Mouse (Mus musculus): ENCODE data around the gene Mvb12b. TPM values are rescaled to one million over a fixed set of nuclear protein-coding genes. Genes with fewer than 3 reads are reported as not detected.
"Not testable (repeated sequence)": the region's sequence is repeated elsewhere in the genome, so short reads cannot be mapped to it uniquely, and the experiment has no call there.

Gene Mvb12b
- 100 to 1,000 TPM; 142 to 149 TPM for total RNA-seq (2021)

DNA sequence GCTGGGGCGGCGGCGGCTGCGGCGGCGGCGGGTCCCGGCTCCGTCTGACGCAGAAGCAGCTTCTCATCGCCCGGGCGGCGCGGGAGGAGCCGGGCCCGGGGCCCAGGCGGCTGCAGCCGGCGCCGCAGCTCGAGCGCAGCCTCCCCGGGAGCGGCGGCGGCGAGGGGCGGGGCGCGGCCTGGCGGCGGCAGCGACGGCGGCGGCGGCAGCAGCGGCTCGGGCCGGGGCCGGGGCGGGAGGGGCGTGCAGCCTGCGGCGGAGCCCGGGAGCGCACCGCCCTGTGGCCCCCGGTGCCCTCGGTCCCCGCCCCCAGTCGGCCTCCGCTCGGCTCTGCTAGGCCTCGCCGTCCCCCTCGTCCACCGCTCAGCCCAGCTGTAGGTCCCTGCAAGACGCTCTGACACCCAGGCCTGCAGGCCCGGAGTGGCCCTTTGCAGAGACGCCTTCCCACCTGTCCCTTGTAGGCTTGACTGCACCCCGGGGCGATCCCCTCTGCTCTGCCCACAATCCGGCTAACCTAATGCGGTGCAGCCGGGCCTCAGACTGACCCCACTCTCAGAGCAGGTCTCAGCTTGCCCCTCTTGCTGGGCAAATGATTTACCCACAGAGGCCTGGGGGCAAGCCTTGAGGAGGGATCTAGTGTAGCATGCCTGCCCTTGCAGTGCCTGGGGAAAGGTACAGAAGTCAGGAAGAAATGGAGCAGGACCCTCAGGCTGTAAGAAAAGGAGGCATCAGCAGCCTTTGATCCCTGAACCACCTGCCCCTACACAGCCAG, at the start of gene Mvb12b:
TSS of gene Mvb12b (minus strand) at position 619 of the 772 bp plus-strand sequence.
- DNase-seq = peak; percentile 61
- intact Hi-C loops (cut with DNase I) = no loop called here

GRCm38 (mm10) chr2:33935756-33936155, 48.0 kb upstream of the Mvb12b start:
- no peak for DNase-seq
- intact Hi-C loops (cut with DNase I) = no loop called here

GRCm38 (mm10) chr2:33933606-33934510, 46.1 kb upstream of the Mvb12b start:
- DNase-seq = no peak

DNA sequence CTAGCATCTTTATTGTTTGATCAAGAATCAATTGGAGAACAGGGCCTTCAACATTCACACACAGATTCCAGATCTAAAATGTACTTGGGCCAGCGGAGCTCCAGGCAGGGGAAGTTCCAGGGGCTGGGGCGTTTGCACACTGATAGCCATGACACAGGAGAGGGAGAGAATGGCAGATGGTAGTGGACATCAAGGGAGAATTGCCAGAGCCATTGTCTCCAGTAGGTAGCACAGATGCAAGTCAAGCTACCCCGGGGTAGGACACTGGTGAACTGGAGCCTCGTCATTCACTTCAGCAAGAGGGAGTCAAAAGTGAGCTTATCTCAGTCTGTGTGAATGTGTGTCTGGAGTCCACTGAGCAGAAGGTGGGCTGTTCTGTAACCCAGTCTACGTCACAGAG, 43.4 kb upstream of the Mvb12b start:
- intact Hi-C loops (cut with DNase I) = no loop called here
- no peak for DNase-seq

More at GRCm38 (mm10) chr2:33933606-33934510, 46.1 kb upstream of the Mvb12b start:
- intact Hi-C loops (cut with DNase I) = no loop called here

DNA sequence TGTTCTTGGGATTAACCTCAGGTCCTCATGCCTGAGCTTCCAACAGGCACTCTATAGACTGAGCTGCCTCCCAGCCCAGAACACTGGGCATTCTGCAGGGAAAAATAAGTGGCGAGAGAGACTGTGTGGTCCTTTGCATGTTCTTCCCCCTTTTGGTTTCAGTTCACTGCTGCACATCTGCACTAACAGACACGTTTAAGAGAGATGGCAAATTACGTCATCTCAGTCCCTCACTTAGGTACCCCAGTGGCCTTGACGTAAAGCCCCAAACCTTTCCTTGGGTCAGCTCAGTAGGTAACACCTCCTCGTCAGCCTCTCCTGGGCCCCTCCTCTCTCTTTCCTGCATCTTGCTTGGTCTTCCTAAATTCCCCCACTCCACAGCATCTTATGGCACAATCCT, 37.5 kb upstream of the Mvb12b start:
- intact Hi-C loops (cut with DNase I) = no loop called here
- no peak for DNase-seq

DNA sequence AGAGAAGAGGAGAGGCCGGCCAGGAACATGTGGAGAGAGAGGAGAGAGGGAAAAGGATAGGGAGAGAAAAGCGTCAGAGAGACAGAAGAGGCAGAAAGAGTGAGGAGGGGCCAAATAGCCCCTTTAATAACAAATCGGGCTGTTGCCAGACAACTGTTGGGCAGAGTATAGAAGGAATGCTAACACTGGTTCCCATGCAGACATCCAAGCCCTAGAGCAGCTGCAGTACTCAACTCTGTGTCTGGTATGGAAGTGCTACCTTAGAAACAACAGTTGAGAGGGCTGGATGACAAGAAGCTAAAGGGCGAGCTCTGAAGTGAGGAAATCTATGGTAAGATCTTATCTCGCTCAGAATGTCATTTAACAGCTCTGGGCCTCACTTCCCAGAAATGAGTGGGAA, 35.7 kb upstream of the Mvb12b start:
- intact Hi-C loops (cut with DNase I) = no loop called here

DNA sequence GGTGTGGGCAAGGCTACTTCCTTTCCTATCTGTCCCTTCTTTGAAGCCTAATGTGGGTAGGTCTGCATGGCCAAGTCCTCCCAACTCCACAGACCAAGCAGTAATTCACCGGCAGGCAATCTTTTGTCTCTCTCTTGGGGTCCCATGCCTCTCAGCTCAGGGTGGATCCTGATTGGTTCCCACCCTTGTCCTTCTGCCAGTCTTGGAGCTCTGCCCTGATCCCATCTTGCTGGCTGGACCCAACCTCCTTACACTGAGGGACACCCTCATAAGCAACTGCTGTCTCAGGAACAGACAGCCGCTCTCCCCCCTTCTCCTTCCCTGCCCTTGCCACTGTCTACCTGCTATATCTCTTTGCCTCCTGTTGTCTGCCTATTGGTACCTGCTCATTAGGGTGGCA, 34.7 kb upstream of the Mvb12b start:
- intact Hi-C loops (cut with DNase I) = no loop called here
- DNase-seq = peak; percentile 82

More for the DNA sequence above, 35.7 kb upstream of the Mvb12b start:
- DNase-seq = no peak

GRCm38 (mm10) chr2:33919934-33920615, 32.3 kb upstream of the Mvb12b start:
- DNase-seq = no peak
- intact Hi-C loops (cut with DNase I) = no loop called here

DNA sequence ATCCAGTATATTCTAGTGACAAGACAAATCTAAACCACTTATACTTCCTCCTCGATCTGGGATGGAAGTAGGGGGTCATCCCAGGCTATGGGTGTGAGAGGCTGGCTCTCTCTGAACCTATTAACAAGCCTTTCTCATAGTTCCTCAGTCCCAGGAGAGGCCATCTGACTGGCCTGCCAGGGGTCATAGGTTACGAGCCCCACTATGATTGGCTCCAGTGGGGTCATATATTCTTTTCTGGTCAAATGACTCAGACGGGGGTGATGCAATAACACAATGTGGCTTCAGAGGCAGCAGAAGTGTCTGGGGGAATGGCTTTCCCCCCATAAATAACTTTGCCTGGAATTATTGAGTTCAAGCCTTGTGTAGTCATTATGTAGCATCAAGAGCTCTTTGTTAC, 31.1 kb upstream of the Mvb12b start:
- intact Hi-C loops (cut with DNase I) = no loop called here
- DNase-seq = no peak

GRCm38 (mm10) chr2:33918318-33918717, 30.6 kb upstream of the Mvb12b start:
- peak; percentile 44 for DNase-seq
- intact Hi-C loops (cut with DNase I) = no loop called here

DNA sequence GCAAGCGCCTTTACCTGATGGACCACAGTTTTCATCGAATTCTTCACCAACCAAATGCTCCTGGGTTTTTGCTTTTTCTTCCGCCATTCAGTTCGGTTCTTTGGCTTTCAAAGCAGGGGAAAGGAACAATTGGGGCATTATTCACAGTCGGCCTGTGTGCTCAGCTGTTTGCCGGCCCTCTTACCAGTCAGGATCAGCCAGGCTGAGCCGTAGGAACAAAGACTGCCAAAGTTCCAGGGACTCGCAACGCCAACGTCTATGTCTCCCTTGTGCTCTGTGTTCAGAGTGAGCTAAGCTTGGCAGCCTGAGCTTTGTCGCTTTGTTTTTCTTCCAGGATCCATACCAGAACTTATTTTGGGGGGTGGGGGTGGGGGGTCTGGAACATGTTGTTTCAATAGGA, 28.9 kb upstream of the Mvb12b start:
- intact Hi-C loops (cut with DNase I) = no loop called here
- DNase-seq = no peak

- intact Hi-C loops (cut with DNase I) = no loop called here
Observed at GRCm38 (mm10) chr2:33914998-33915397, 27.3 kb upstream of the Mvb12b start.

DNA sequence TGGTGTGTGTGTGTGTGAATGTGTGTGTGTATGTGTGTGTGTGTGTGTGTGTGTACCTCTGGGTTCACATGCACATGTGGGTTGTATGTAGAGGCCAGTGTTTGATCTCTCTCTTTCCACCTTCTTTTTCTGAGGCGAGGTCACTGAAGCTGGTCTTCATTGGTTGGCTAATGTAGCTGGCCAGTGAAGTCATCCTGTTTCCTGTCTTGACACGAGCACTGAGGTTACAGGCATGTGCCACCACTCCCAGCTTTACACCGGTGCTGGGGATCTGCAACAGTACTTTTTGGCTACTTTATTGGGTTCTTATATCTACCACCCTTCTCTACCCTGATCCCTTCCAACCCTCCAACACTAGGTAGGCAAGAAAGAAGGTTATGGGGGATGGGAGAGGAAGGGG, 26.6 kb upstream of the Mvb12b start:
- DNase-seq = no peak
- intact Hi-C loops (cut with DNase I) = no loop called here

More at GRCm38 (mm10) chr2:33914998-33915397, 27.3 kb upstream of the Mvb12b start:
- DNase-seq = no peak

GRCm38 (mm10) chr2:33913598-33913997, 25.9 kb upstream of the Mvb12b start:
- DNase-seq; intact Hi-C loops (cut with DNase I): not testable (repeated sequence)

DNA sequence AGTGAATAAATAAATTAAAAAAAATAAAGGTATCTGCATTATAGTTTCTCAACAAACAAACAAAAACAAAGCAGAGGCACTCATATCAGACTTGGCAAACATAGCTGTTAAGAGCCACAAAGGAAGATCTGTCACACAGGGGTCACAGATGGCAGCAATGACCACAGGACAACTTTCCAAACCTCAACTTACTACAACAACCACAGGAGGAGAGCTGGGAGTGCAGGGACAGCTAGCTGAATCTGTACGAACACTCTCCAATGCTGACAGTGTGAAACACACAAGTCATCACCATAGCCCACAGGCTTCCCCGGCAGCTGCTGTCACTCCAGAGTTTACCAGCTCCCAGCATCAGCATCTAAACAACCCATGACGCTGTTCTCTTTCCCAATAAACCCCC, 25.0 kb upstream of the Mvb12b start:
- intact Hi-C loops (cut with DNase I) = no loop called here
- DNase-seq = no peak

- no peak for DNase-seq
- intact Hi-C loops (cut with DNase I) = no loop called here
Observed at GRCm38 (mm10) chr2:33908374-33908773, 20.6 kb upstream of the Mvb12b start.

GRCm38 (mm10) chr2:33907174-33907573, 19.4 kb upstream of the Mvb12b start:
- DNase-seq = no peak
- intact Hi-C loops (cut with DNase I) = no loop called here

- no peak for DNase-seq
- intact Hi-C loops (cut with DNase I) = no loop called here
Observed at GRCm38 (mm10) chr2:33895829-33896228, 8.1 kb upstream of the Mvb12b start.

GRCm38 (mm10) chr2:33893151-33893550, 5.4 kb upstream of the Mvb12b start:
- intact Hi-C loops (cut with DNase I) = no loop called here

DNA sequence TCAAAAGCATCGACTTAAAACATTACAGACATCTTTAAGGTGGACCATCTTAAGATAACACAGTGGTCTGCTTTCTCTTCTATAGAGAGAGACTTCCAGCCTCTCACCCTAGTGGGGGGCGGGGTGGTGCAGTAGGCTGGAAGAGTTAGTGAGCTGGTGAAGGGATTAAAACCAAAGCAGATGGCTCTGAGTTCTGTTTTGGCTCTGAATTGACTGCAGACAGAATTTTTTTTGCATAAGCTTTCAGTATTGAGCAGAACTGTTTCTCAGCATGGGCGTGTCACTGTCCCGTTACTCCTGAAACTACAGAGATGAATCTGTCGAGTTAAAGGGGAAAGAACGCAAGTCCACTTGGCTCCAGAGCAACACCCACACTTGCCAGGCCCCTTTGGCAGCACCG, 4.6 kb upstream of the Mvb12b start:
- intact Hi-C loops (cut with DNase I) = no loop called here
- DNase-seq = peak; percentile 77

More at GRCm38 (mm10) chr2:33893151-33893550, 5.4 kb upstream of the Mvb12b start:
- no peak for DNase-seq

- intact Hi-C loops (cut with DNase I) = no loop called here
- DNase-seq = no peak
Observed at GRCm38 (mm10) chr2:33888100-33888385, 297 bp upstream of the Mvb12b start.

All from left cerebral cortex, postnatal 4 days (tissue).